Mouse (Mus musculus) E14TG2a.4 (cell line): ENCODE data around the gene Npy2r.

Experiments
- CTCF ChIP-seq: conservative IDR thresholded peaks from 2 replicates; pipeline ENCODE4 v1.5.1; 2014; ENCODE audit warnings: low read length
- NANOG ChIP-seq: IDR thresholded peaks from 2 replicates; pipeline ENCODE4 v1.6.1; 2014; ENCODE audit warnings: borderline replicate concordance, low read length, mixed read lengths
- POU5F1 ChIP-seq: IDR thresholded peaks from 2 replicates; pipeline ENCODE4 v1.6.1; 2014; ENCODE audit warnings: low read length, borderline replicate concordance

DNA sequence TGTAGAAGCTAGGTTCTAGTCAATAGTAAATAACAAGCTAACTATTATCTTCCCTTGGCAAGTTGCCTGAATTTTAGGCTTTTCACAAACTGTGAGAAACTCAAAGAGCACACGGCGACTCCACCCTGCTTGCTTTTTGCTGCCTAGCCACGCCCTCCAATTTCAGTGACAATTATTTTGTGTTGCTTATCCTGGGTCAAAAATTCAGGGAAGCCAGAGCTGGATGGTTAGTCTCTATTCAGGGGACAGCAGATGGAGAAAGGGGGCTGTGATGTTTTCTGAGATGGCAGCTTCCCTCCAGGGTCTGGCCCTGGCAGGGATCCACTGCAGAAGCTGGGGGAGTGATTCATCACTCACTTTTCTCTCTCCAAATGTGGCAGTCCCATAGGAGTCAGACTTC, 9.9 kb upstream of the Npy2r start:
- TF ChIP-seq CTCF (no peak), POU5F1 (no peak), NANOG (no peak)
